Mouse (Mus musculus) G1E (cell line): ENCODE measurements around the gene Phf11c.

Source experiments
- CTCF ChIP-seq: IDR thresholded peaks from 2 replicates; pipeline ENCODE4 v1.5.1; 2012; ENCODE audit warnings: low read depth, low read length, inconsistent platforms, mixed read lengths
- GATA1 ChIP-seq: IDR thresholded peaks from 2 replicates; pipeline ENCODE4 v1.6.1; 2012; ENCODE audit warnings: borderline replicate concordance, low read length, inconsistent platforms, mixed read lengths

GRCm38 (mm10) chr14:59433902-59434301 lies 38.7 kb upstream of the Phf11c start:
- TF ChIP-seq GATA1 (no peak), CTCF (no peak)
